Mouse (Mus musculus) adrenal gland, postnatal 0 days (tissue): Measurements from ENCODE around the gene Cyp2c54. TPM values are rescaled to one million over a fixed set of nuclear protein-coding genes. Genes with fewer than 3 reads are reported as not detected.

Source experiments
- polyA plus RNA-seq: library from polyadenylated mRNA; unstranded; fragments of >200 nt; fragmentation: Nextera tagmentation; extraction: Ambion mirVana; gene quantifications from 2 replicates; pipeline ENCODE4 v1.2.1, GENCODE M21; 2015

The Cyp2c54 gene
- polyA plus RNA-seq: 0.19 and 0.55 TPM in 2 replicates

GRCm38 (mm10) chr19:40073701-40074100 lies at the start of gene Cyp2c54:
Gene Cyp2c54 (minus strand): TSS chr19:40073827.

GRCm38 (mm10) chr19:40089421-40089820 lies 15.8 kb upstream of the Cyp2c54 start, which contains the start of gene Cyp2c50:
Gene Cyp2c50 (plus strand): TSS chr19:40089688.

GRCm38 (mm10) chr19:39992140-39992539 lies 81.5 kb downstream of the Cyp2c54 start, which contains the start of gene Cyp2c37:
Gene Cyp2c37 (plus strand): TSS chr19:39992424.

Other genes with a start within 250 kb of the Cyp2c54 start
- gene Cyp2c69, start 187.0 kb downstream of the Cyp2c54 start, polyA plus RNA-seq: 2.6 and 5.0 TPM in 2 replicates
- 1.1 and 1.7 TPM in 2 replicates for gene Cyp2c37, start 81.4 kb downstream of the Cyp2c54 start, polyA plus RNA-seq
- gene Cyp2c50, start 15.9 kb upstream of the Cyp2c54 start, polyA plus RNA-seq: 0.08 TPM in 1 of 2 replicates, not detected in the other
- gene Cyp2c70, start 113.5 kb upstream of the Cyp2c54 start, polyA plus RNA-seq: 0.90 and 1.4 TPM in 2 replicates
- gene Pdlim1, start 198.0 kb upstream of the Cyp2c54 start, polyA plus RNA-seq: 39.0 and 42.3 TPM in 2 replicates